Mouse (Mus musculus): Measurements from ENCODE around the gene Ttll13. TPM values are rescaled to one million over a fixed set of nuclear protein-coding genes. Genes with fewer than 3 reads are reported as not detected.

Ttll13 gene
- polyA plus RNA-seq, 1 experiment from 2014 or later = 1.6 TPM

- peak overlapping the region; percentile 13; the same call in 1 of the 2 replicates for H3K4me2 ChIP-seq
These were observed 42.5 kb upstream of the Ttll13 start for GRCm38 (mm10) chr7:80203638-80204096.

GRCm38 (mm10) chr7:80204362-80204761 is 41.8 kb upstream of the Ttll13 start:
- Histone ChIP-seq H3K9me3 (no peaks in the 10 kb centered on the region), H3K4me1 (replicated peaks) (peaks cover 93% of the 10 kb centered on the region), H3K27ac (replicated peaks) (peak overlapping the region; percentile 86), H3K4me3 (no peak overlapping the region), H3K4me2 (no peak overlapping the region), H3K9ac (no peak overlapping the region), H3K36me3 (0 out of 2 replicates have a peak, but pooled peaks cover 5% of the 10 kb centered on the region), H3K27me3 (no peaks in the 10 kb centered on the region)
- WGBS = 80% methylated on average over 4 of the region's 4 CpGs
- ATAC-seq (ENCODE audit: low read depth) = no peak

More at GRCm38 (mm10) chr7:80203638-80204096, 42.5 kb upstream of the Ttll13 start:
- H3K9ac ChIP-seq = peak overlapping the region; percentile 41
- H3K4me1 ChIP-seq (replicated peaks) = peaks cover 90% of the 10 kb centered on the region
- H3K27me3 ChIP-seq = no peaks in the 10 kb centered on the region
- H3K9me3 ChIP-seq = no peaks in the 10 kb centered on the region
- peak overlapping the region; percentile 86 for H3K27ac ChIP-seq (replicated peaks)
- no peak overlapping the region for H3K4me3 ChIP-seq
- ATAC-seq (ENCODE audit: low read depth) = no peak
- H3K36me3 ChIP-seq = 0 out of 2 replicates have a peak, but pooled peaks cover 5% of the 10 kb centered on the region
- 40% methylated on average over 12 of the region's 12 CpGs for WGBS

- no peaks in the 10 kb centered on the region for H3K9me3 ChIP-seq
- H3K4me2 ChIP-seq = no peak overlapping the region
- WGBS = 82% methylated on average over 7 of the region's 7 CpGs
- 0 out of 2 replicates have a peak, but pooled peaks cover 5% of the 10 kb centered on the region for H3K36me3 ChIP-seq
- H3K4me3 ChIP-seq = no peak overlapping the region
- H3K27ac ChIP-seq (replicated peaks) = no peak overlapping the region
- no peaks in the 10 kb centered on the region for H3K27me3 ChIP-seq
- no peak overlapping the region for H3K9ac ChIP-seq
- ATAC-seq (ENCODE audit: low read depth) = no peak
- H3K4me1 ChIP-seq (replicated peaks) = peaks cover 93% of the 10 kb centered on the region
These were observed 41.2 kb upstream of the Ttll13 start for GRCm38 (mm10) chr7:80204961-80205360.

- 89% methylated on average over 12 of the region's 12 CpGs for WGBS
These were observed 40.2 kb upstream of the Ttll13 start for GRCm38 (mm10) chr7:80205705-80206589.

GRCm38 (mm10) chr7:80207314-80207731 is 38.9 kb upstream of the Ttll13 start:
- no peaks in the 10 kb centered on the region for H3K27me3 ChIP-seq
- no peak for ATAC-seq (ENCODE audit: low read depth)

More at GRCm38 (mm10) chr7:80205705-80206589, 40.2 kb upstream of the Ttll13 start:
- Histone ChIP-seq H3K27ac (replicated peaks) (no peak overlapping the region), H3K4me3 (no peak overlapping the region), H3K4me2 (no peak overlapping the region), H3K4me1 (replicated peaks) (peaks cover 91% of the 10 kb centered on the region), H3K27me3 (no peaks in the 10 kb centered on the region), H3K9me3 (no peaks in the 10 kb centered on the region), H3K36me3 (0 out of 2 replicates have a peak, but pooled peaks cover 5% of the 10 kb centered on the region), H3K9ac (no peak overlapping the region)
- no peak for ATAC-seq (ENCODE audit: low read depth)

GRCm38 (mm10) chr7:80208026-80208642 is 38.0 kb upstream of the Ttll13 start:
- H3K4me1 ChIP-seq (replicated peaks) = peaks cover 69% of the 10 kb centered on the region
- H3K4me3 ChIP-seq = no peak overlapping the region
- H3K36me3 ChIP-seq = peaks cover 6% of the 10 kb centered on the region
- no peaks in the 10 kb centered on the region for H3K9me3 ChIP-seq
- no peak overlapping the region for H3K4me2 ChIP-seq
- 78% methylated on average over 18 of the region's 18 CpGs for WGBS
- no peak overlapping the region for H3K9ac ChIP-seq
- no peak for ATAC-seq (ENCODE audit: low read depth)
- H3K27me3 ChIP-seq = no peaks in the 10 kb centered on the region
- H3K27ac ChIP-seq (replicated peaks) = no peak overlapping the region

More at GRCm38 (mm10) chr7:80207314-80207731, 38.9 kb upstream of the Ttll13 start:
- 78% methylated on average over 3 of the region's 3 CpGs for WGBS
- Histone ChIP-seq H3K4me2 (no peak overlapping the region), H3K9me3 (no peaks in the 10 kb centered on the region), H3K4me3 (no peak overlapping the region), H3K36me3 (0 out of 2 replicates have a peak, but pooled peaks cover 4% of the 10 kb centered on the region), H3K9ac (no peak overlapping the region), H3K27ac (replicated peaks) (no peak overlapping the region), H3K4me1 (replicated peaks) (peaks cover 77% of the 10 kb centered on the region)

- H3K9me3 ChIP-seq = no peaks in the 10 kb centered on the region
- H3K4me1 ChIP-seq (replicated peaks) = peaks cover 62% of the 10 kb centered on the region
- H3K4me3 ChIP-seq = no peak overlapping the region
- H3K27ac ChIP-seq (replicated peaks) = no peak overlapping the region
- WGBS = 81% methylated on average over 10 of the region's 10 CpGs
- H3K9ac ChIP-seq = no peak overlapping the region
- no peaks in the 10 kb centered on the region for H3K27me3 ChIP-seq
- ATAC-seq (ENCODE audit: low read depth) = no peak
- no peak overlapping the region for H3K4me2 ChIP-seq
- peaks cover 13% of the 10 kb centered on the region for H3K36me3 ChIP-seq
These were observed 37.3 kb upstream of the Ttll13 start for GRCm38 (mm10) chr7:80208738-80209430.

GRCm38 (mm10) chr7:80209669-80210068 is 36.5 kb upstream of the Ttll13 start:
- no peak for ATAC-seq (ENCODE audit: low read depth)
- 76% methylated on average over 6 of the region's 6 CpGs for WGBS
- no peak overlapping the region for H3K27ac ChIP-seq (replicated peaks)

GRCm38 (mm10) chr7:80210982-80211381 is 35.2 kb upstream of the Ttll13 start:
- peaks cover 24% of the 10 kb centered on the region for H3K36me3 ChIP-seq
- H3K4me3 ChIP-seq = no peak overlapping the region
- H3K27me3 ChIP-seq = no peaks in the 10 kb centered on the region
- H3K9ac ChIP-seq = no peak overlapping the region
- no peak overlapping the region for H3K27ac ChIP-seq (replicated peaks)
- 92% methylated on average over 4 of the region's 4 CpGs for WGBS
- no peak for ATAC-seq (ENCODE audit: low read depth)
- no peak overlapping the region for H3K4me2 ChIP-seq
- peaks cover 57% of the 10 kb centered on the region for H3K4me1 ChIP-seq (replicated peaks)
- H3K9me3 ChIP-seq = no peaks in the 10 kb centered on the region

More at GRCm38 (mm10) chr7:80209669-80210068, 36.5 kb upstream of the Ttll13 start:
- Histone ChIP-seq H3K4me3 (no peak overlapping the region), H3K9me3 (no peaks in the 10 kb centered on the region), H3K9ac (no peak overlapping the region), H3K36me3 (peaks cover 17% of the 10 kb centered on the region), H3K4me1 (replicated peaks) (peaks cover 56% of the 10 kb centered on the region), H3K27me3 (no peaks in the 10 kb centered on the region), H3K4me2 (no peak overlapping the region)

GRCm38 (mm10) chr7:80213604-80214003 is 32.6 kb upstream of the Ttll13 start:
- Histone ChIP-seq H3K27me3 (no peaks in the 10 kb centered on the region), H3K4me3 (no peak overlapping the region), H3K27ac (replicated peaks) (no peak overlapping the region), H3K4me1 (replicated peaks) (peaks cover 33% of the 10 kb centered on the region), H3K9me3 (no peaks in the 10 kb centered on the region), H3K9ac (no peak overlapping the region), H3K4me2 (no peak overlapping the region), H3K36me3 (peaks cover 50% of the 10 kb centered on the region)
- 93% methylated on average over 7 of the region's 7 CpGs for WGBS
- no peak for ATAC-seq (ENCODE audit: low read depth)

GRCm38 (mm10) chr7:80214459-80214858 is 31.7 kb upstream of the Ttll13 start:
- peaks cover 25% of the 10 kb centered on the region for H3K4me1 ChIP-seq (replicated peaks)
- H3K27me3 ChIP-seq = no peaks in the 10 kb centered on the region
- H3K9me3 ChIP-seq = no peaks in the 10 kb centered on the region
- 0 out of 2 replicates have a peak overlapping the region, but pooled peaks have one; percentile 53 for H3K9ac ChIP-seq
- H3K27ac ChIP-seq (replicated peaks) = peak overlapping the region; percentile 81
- 89% methylated on average over 8 of the region's 8 CpGs for WGBS
- ATAC-seq (ENCODE audit: low read depth) = no peak
- H3K36me3 ChIP-seq = peaks cover 59% of the 10 kb centered on the region
- no peak overlapping the region for H3K4me3 ChIP-seq
- no peak overlapping the region for H3K4me2 ChIP-seq
